Mouse (Mus musculus) CH12.LX (cell line): ENCODE results near the gene Plod1. TPM values are rescaled to one million over a fixed set of nuclear protein-coding genes. Genes with fewer than 3 reads are reported as not detected.

ENCODE experiments used
- DNase-seq: peaks from one replicate; pipeline ENCODE4 v3.0.0-alpha.2; 2013; ENCODE audit errors: extremely low read depth
- H3K27ac ChIP-seq: 2 replicates; pipeline ENCODE4 v1.5.1; 2012; ENCODE audit warnings: low read depth, mild to moderate bottlenecking, control low read depth, moderate library complexity; ENCODE audit not compliant: insufficient read depth
- H3K27me3 ChIP-seq: replicated peaks from 2 replicates; pipeline ENCODE3; 2012; ENCODE audit warnings: inconsistent platforms
- H3K36me3 ChIP-seq, 2 experiments: replicated peaks in 1 of 2; 2 replicates each; pipeline versions ENCODE3 to v1.6.1; 2012; ENCODE audit warnings: inconsistent platforms in 1 of 2, low read length in 1 of 2, mild to moderate bottlenecking in 1 of 2, mixed read lengths in 1 of 2, moderate library complexity in 1 of 2; ENCODE audit not compliant: control insufficient read depth in 1 of 2, insufficient read depth in 1 of 2
- H3K4me1 ChIP-seq, 2 experiments: 2 replicates each; pipeline ENCODE4 v1.6.1; 2012; ENCODE audit warnings: inconsistent platforms in 1 of 2, moderate library complexity in 1 of 2; ENCODE audit not compliant: insufficient read depth in 2 of 2, control insufficient read depth in 1 of 2
- H3K4me2 ChIP-seq: 2 replicates; pipeline ENCODE4 v1.6.1; 2012; ENCODE audit warnings: low read depth, mild to moderate bottlenecking, control low read depth; ENCODE audit not compliant: poor library complexity, insufficient read depth, severe bottlenecking
- H3K4me3 ChIP-seq, 3 experiments: fragments of 150-350 bp in 1 of 3; sonication (generic) in 1 of 3; replicated peaks in 1 of 3; 2 replicates each; pipeline versions ENCODE3 to v1.5.1; 2011 to 2012; ENCODE audit warnings: low read depth in 2 of 3, low read length in 2 of 3, mild to moderate bottlenecking in 2 of 3, moderate library complexity in 2 of 3, control low read depth in 1 of 3, improper control_type of control experiment in 1 of 3, inconsistent platforms in 1 of 3, mixed read lengths in 1 of 3; ENCODE audit not compliant: poor library complexity in 1 of 3
- H3K79me2 ChIP-seq: replicated peaks from 2 replicates; pipeline ENCODE4 v1.6.1; 2012; ENCODE audit warnings: mild to moderate bottlenecking, moderate library complexity; ENCODE audit not compliant: control insufficient read depth, poor library complexity, insufficient read depth, severe bottlenecking; ENCODE audit errors: extremely low read depth
- H3K9ac ChIP-seq: 2 replicates; pipeline ENCODE4 v1.6.1; 2012; ENCODE audit warnings: low read depth, mild to moderate bottlenecking, control low read depth, moderate library complexity; ENCODE audit not compliant: insufficient read depth
- H3K9me3 ChIP-seq: replicated peaks from 2 replicates; pipeline ENCODE3; 2012; ENCODE audit warnings: low read length, inconsistent platforms, mixed read lengths
- BHLHE40 ChIP-seq: IDR thresholded peaks from 2 replicates; pipeline ENCODE4 v1.6.1; 2011; ENCODE audit warnings: mild to moderate bottlenecking, low read depth, low read length, improper control_type of control experiment
- CHD1 ChIP-seq: IDR thresholded peaks from 2 replicates; pipeline ENCODE4 v1.6.1; 2012; ENCODE audit warnings: low read depth, low read length, improper control_type of control experiment, inconsistent platforms
- CTCF ChIP-seq, 2 experiments: IDR thresholded peaks in 1 of 2; conservative IDR thresholded peaks in 1 of 2; 2 replicates each; pipeline ENCODE4 v1.5.1; 2011 to 2012; ENCODE audit warnings: low read depth in 2 of 2, low read length in 2 of 2, improper control_type of control experiment in 1 of 2, inconsistent platforms in 1 of 2, mild to moderate bottlenecking in 1 of 2, moderate library complexity in 1 of 2
- ELF1 ChIP-seq: IDR thresholded peaks from 2 replicates; pipeline ENCODE4 v1.6.1; 2014; ENCODE audit warnings: low read depth, mild to moderate bottlenecking, inconsistent platforms, low read length, improper control_type of control experiment
- EP300 ChIP-seq: IDR thresholded peaks from 2 replicates; pipeline ENCODE4 v1.6.1; 2011; ENCODE audit warnings: low read length, improper control_type of control experiment
- ETS1 ChIP-seq: conservative IDR thresholded peaks from 2 replicates; pipeline ENCODE4 v1.6.1; 2012; ENCODE audit warnings: low read depth, mild to moderate bottlenecking, inconsistent platforms, low read length, improper control_type of control experiment, moderate library complexity
- GABPA ChIP-seq: IDR thresholded peaks from 2 replicates; pipeline ENCODE4 v1.6.1; 2012; ENCODE audit warnings: low read depth, low read length, improper control_type of control experiment, inconsistent platforms; ENCODE audit not compliant: insufficient replicate concordance
- HCFC1 ChIP-seq: IDR thresholded peaks from 2 replicates; pipeline ENCODE4 v1.6.1; 2012; ENCODE audit warnings: low read depth, mild to moderate bottlenecking, inconsistent platforms, low read length, improper control_type of control experiment
- IRF4 ChIP-seq: IDR thresholded peaks from 2 replicates; pipeline ENCODE4 v1.6.1; 2014; ENCODE audit warnings: low read depth, mild to moderate bottlenecking, inconsistent platforms, low read length, improper control_type of control experiment
- JUN ChIP-seq: IDR thresholded peaks from 2 replicates; pipeline ENCODE4 v1.6.1; 2011; ENCODE audit warnings: low read depth, mild to moderate bottlenecking, low read length, improper control_type of control experiment, moderate library complexity; ENCODE audit not compliant: insufficient read depth
- KAT2A ChIP-seq: IDR thresholded peaks from 2 replicates; pipeline ENCODE4 v1.6.1; 2012; ENCODE audit warnings: low read length, improper control_type of control experiment, inconsistent platforms; ENCODE audit not compliant: insufficient replicate concordance
- MAFK ChIP-seq: IDR thresholded peaks from 2 replicates; pipeline ENCODE4 v1.6.1; 2011; ENCODE audit warnings: low read length, improper control_type of control experiment; ENCODE audit not compliant: insufficient replicate concordance
- MAX ChIP-seq: IDR thresholded peaks from 2 replicates; pipeline ENCODE4 v1.6.1; 2011; ENCODE audit warnings: low read length, improper control_type of control experiment
- MXI1 ChIP-seq: IDR thresholded peaks from 2 replicates; pipeline ENCODE4 v1.6.1; 2011; ENCODE audit warnings: mild to moderate bottlenecking, low read depth, low read length, improper control_type of control experiment
- MYC ChIP-seq: IDR thresholded peaks from 2 replicates; pipeline ENCODE4 v1.6.1; 2011; ENCODE audit warnings: low read depth, mild to moderate bottlenecking, improper control_type of control experiment, low read length
- PAX5 ChIP-seq: IDR thresholded peaks from 2 replicates; pipeline ENCODE4 v1.6.1; 2012; ENCODE audit warnings: low read length, inconsistent platforms, mixed read lengths
- SIN3A ChIP-seq: IDR thresholded peaks from 2 replicates; pipeline ENCODE4 v1.6.1; 2012; ENCODE audit warnings: low read length, improper control_type of control experiment, inconsistent platforms
- SMC3 ChIP-seq: IDR thresholded peaks from 2 replicates; pipeline ENCODE4 v1.6.1; 2011; ENCODE audit warnings: low read depth, low read length, improper control_type of control experiment
- TBP ChIP-seq: conservative IDR thresholded peaks from 2 replicates; pipeline ENCODE4 v1.6.1; 2011; ENCODE audit warnings: low read depth, low read length, improper control_type of control experiment
- TCF12 ChIP-seq: IDR thresholded peaks from 2 replicates; pipeline ENCODE4 v1.6.1; 2014; ENCODE audit warnings: low read depth, mild to moderate bottlenecking, inconsistent platforms, low read length, improper control_type of control experiment
- USF1 ChIP-seq: IDR thresholded peaks from 2 replicates; pipeline ENCODE4 v1.6.1; 2014; ENCODE audit warnings: low read depth, mild to moderate bottlenecking, inconsistent platforms, low read length, improper control_type of control experiment
- USF2 ChIP-seq: conservative IDR thresholded peaks from 2 replicates; pipeline ENCODE4 v1.6.1; 2011; ENCODE audit warnings: low read depth, low read length, improper control_type of control experiment
- ZMIZ1 ChIP-seq: IDR thresholded peaks from 2 replicates; pipeline ENCODE4 v1.6.1; 2012; ENCODE audit warnings: low read depth, mild to moderate bottlenecking, inconsistent platforms, low read length, improper control_type of control experiment
- dilution Hi-C: fragments of 300-500 bp; cut with MboI; formaldehyde crosslinking; loops from 2 replicates; pipeline ENCODE4 v1.14.3; 2020; ENCODE audit warnings: low sequenced_read_pairs; ENCODE audit not compliant: extremely low pct_unique_long_range_greater_than_20kb, extremely low pct_ligation_motif_present
- in situ Hi-C: fragments of 300-500 bp; cut with MboI; formaldehyde crosslinking; loops from 3 replicates; pipeline ENCODE4 v1.14.3; 2019; ENCODE audit warnings: low sequenced_read_pairs, low pct_ligation_motif_present, low pct_unique_long_range_greater_than_20kb, mixed read lengths
- polyA plus RNA-seq: library from polyadenylated mRNA; unstranded; fragments of >175 nt; gene quantifications from 2 replicates; pipeline ENCODE4 v1.2.1, GENCODE M21; 2012; ENCODE audit warnings: low read depth; ENCODE audit not compliant: insufficient read length
- total RNA-seq, 2 experiments: library from RNA; depleted of rRNA; stranded (reverse); fragments of 300-350 nt in 1 of 2; fragments of >200 nt in 1 of 2; gene quantifications; 2 replicates each; pipeline ENCODE4 v1.2.3; 2012 to 2014

The Plod1 gene
- total and polyA plus RNA-seq, 3 experiments = 0.30 to 6.5 (median 1.9) TPM

DNA sequence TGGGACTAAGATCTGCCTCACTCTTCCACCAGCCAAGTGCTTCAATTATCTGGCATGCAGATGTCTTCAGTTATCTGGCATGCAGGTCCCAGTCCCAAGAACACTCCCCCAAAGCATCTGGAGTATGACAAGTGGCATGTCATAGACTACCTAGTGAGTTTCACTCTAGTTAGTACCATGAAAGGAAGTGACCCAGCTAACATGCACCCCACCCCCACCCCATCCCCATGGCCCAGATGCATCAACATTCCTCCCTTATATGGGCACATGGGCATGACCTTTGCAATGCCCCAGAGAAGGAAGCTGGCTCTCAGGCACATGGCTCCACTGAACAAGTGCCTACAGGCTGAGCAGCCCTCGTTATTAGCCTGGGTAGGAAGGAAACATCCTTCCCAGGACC, 40.2 kb downstream of the Plod1 start:
- Histone ChIP-seq H3K79me2 (no peaks in the 10 kb centered on the region), H3K36me3 (peaks cover 63 to 93% of the 10 kb centered on the region in 2 experiments), H3K9me3 (no peaks in the 10 kb centered on the region), H3K9ac (no peak overlapping the region), H3K4me1 (no peaks in the 10 kb centered on the region), H3K4me2 (no peak overlapping the region), H3K27ac (no peak overlapping the region), H3K27me3 (no peaks in the 10 kb centered on the region), H3K4me3 (no peak overlapping the region)
- TF ChIP-seq ZMIZ1 (no peak), ELF1 (no peak), KAT2A (no peak), IRF4 (no peak), MAX (no peak), JUN (no peak), TBP (no peak), SMC3 (no peak), EP300 (no peak), ETS1 (no peak), USF1 (no peak), CTCF (conservative IDR thresholded peaks at IDR 0.05 in 1 of 2, IDR thresholded peaks at IDR 0.05 in 1 of 2; ENCODE audit: low read depth in 2 of 2, low read length in 2 of 2) (no peak), MYC (no peak), GABPA (no peak), CHD1 (no peak), USF2 (no peak), HCFC1 (no peak), BHLHE40 (no peak), SIN3A (no peak), MAFK (no peak)
- in situ Hi-C loops = no loop called here
- DNase-seq = no peak
- dilution Hi-C loops = no loop called here

DNA sequence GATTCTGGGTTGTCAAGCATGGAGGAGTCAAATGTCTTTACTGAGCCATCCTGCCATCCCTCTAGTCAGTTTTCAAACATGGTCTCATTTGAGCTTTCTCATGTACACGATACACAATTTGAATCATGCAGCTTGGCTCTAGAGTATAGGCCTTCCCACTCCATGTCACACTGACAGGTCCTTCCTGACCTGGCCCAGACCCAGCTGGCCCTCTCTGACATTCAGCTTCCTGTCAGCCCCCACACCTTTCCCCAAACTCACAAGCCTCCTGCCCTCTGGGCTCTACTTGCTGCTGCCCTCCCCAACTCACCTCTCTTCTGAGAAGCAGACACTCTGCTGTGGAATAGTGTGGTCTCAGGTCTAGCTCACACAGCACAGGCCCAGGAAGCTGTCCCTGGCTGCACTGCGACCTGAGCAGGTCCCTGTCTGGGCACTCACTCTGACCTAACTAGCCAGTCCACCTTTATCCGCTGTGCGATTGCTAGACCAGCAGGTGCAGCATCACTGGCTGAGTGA, 40.7 kb downstream of the Plod1 start:
- dilution Hi-C loops = no loop called here
- Histone ChIP-seq H3K36me3 (peaks cover 65 to 94% of the 10 kb centered on the region in 2 experiments), H3K27me3 (no peaks in the 10 kb centered on the region), H3K79me2 (no peaks in the 10 kb centered on the region), H3K9ac (no peak overlapping the region), H3K4me3 (no peak overlapping the region), H3K4me2 (no peak overlapping the region), H3K4me1 (no peaks in the 10 kb centered on the region), H3K9me3 (no peaks in the 10 kb centered on the region), H3K27ac (no peak overlapping the region)
- no peak for DNase-seq
- in situ Hi-C loops = no loop called here
- TF ChIP-seq MXI1 (no peak), JUN (no peak), CHD1 (no peak), PAX5 (no peak), SIN3A (no peak), IRF4 (no peak), TCF12 (no peak), ETS1 (no peak)
